Comparison of ENCODE assay signal across 10 mouse cellular contexts in genomic region chr3:104540480-104541138, GRCm38 (mm10). TPM values are rescaled to one million over a fixed set of nuclear protein-coding genes. Genes with fewer than 3 reads are reported as not detected.
A peak's percentile ranks its signal among the peaks of the same experiment; 100 is the strongest.
DNase-seq lines count a peak whose midpoint lies in the region; ATAC-seq and TF ChIP-seq lines count a peak whose summit lies in the region.
"Had no signal": no experiment of that assay in that cellular context is flagged by ENCODE, and none has a peak within 500 bp of the region (broad histone marks: within the 10 kb centered on the region; RNA-seq: fewer than 3 reads in every experiment).

No protein-coding gene starts in this region.

- 32% methylated on average over 9 of the region's 9 CpGs for WGBS in limb, embryonic 14.5 days
- WGBS in forebrain, embryonic 13.5 days: 69% methylated on average over 9 of the region's 9 CpGs

- TF ChIP-seq POLR2A in limb, embryonic 14.5 days (IDR thresholded peaks at IDR 0.05; ENCODE audit: borderline replicate concordance, extremely low read depth, insufficient read depth, insufficient read length): no peak

- peak overlapping the region; percentile 57 for H3K27ac ChIP-seq in gastrocnemius, adult 2 months
- H3K27ac ChIP-seq in limb, embryonic 14.5 days (replicated peaks; ENCODE audit: low read depth, low read length): peak overlapping the region; percentile 86; the same call in 1 of the 2 replicates
- H3K27ac ChIP-seq in forebrain, embryonic 13.5 days: no peak overlapping the region
- H3K27ac ChIP-seq: stomach, embryonic 15.5 days had no signal

- no peaks in the 10 kb centered on the region for H3K36me3 ChIP-seq in limb, embryonic 14.5 days (ENCODE audit: control insufficient read depth, insufficient read depth, low read length)
- no peaks in the 10 kb centered on the region for H3K36me3 ChIP-seq in forebrain, embryonic 13.5 days (ENCODE audit: poor library complexity, severe bottlenecking)
- H3K36me3 ChIP-seq: midbrain, embryonic 13.5 days; stomach, embryonic 15.5 days had no signal

- ATAC-seq in limb, embryonic 14.5 days (ENCODE audit: low FRiP score, low read depth): peak; percentile 42; the same call in 1 of the 2 replicates
- ATAC-seq in forebrain, embryonic 13.5 days: no peak

- peak overlapping the region; percentile 52 for H3K4me2 ChIP-seq in limb, embryonic 14.5 days (replicated peaks; ENCODE audit: low read depth, low read length, severe bottlenecking)
- no peak overlapping the region for H3K4me2 ChIP-seq in forebrain, embryonic 13.5 days

- intact Hi-C loops in gastrocnemius, adult 2 months (cut with DNase I): loop anchor here (2.0 kb wide), 2 partner anchors 134 to 142 kb away; no protein-coding TSS in a partner anchor

- H3K9ac ChIP-seq in limb, embryonic 14.5 days (ENCODE audit: low read depth, low read length, severe bottlenecking): no peak overlapping the region
- H3K9ac ChIP-seq in forebrain, embryonic 13.5 days: no peak overlapping the region
- H3K9ac ChIP-seq: stomach, embryonic 15.5 days had no signal

- TF ChIP-seq CTCF in gastrocnemius, adult 2 months (IDR thresholded peaks at IDR 0.05): no peak

- H3K9me3 ChIP-seq in limb, embryonic 14.5 days (ENCODE audit: control insufficient read depth, low read length): no peaks in the 10 kb centered on the region
- H3K9me3 ChIP-seq in forebrain, embryonic 13.5 days (replicated peaks): no peaks in the 10 kb centered on the region
- H3K9me3 ChIP-seq: midbrain, embryonic 13.5 days; stomach, embryonic 15.5 days had no signal

- DNase-seq in gastrocnemius, adult 2 months: no peak
- no peak for DNase-seq in gastrocnemius, postnatal 10 days
- DNase-seq in adipocyte (ENCODE audit: low spot score): peak; percentile 94
- DNase-seq in kidney, adult 18-20 months: peak; percentile 42
- DNase-seq in limb, embryonic 14.5 days (ENCODE audit: low spot score): no peak
- DNase-seq in MN1 (ENCODE audit: low spot score): no peak
- DNase-seq in heart, adult 18-20 months: no peak

- no peaks in the 10 kb centered on the region for H3K27me3 ChIP-seq in limb, embryonic 14.5 days (ENCODE audit: control insufficient read depth, insufficient read depth, low read length)
- no peaks in the 10 kb centered on the region for H3K27me3 ChIP-seq in forebrain, embryonic 13.5 days
- H3K27me3 ChIP-seq: midbrain, embryonic 13.5 days; stomach, embryonic 15.5 days had no signal

- peaks cover 16% of the 10 kb centered on the region for H3K4me1 ChIP-seq in limb, embryonic 14.5 days (ENCODE audit: control insufficient read depth, insufficient read depth, low read length)
- H3K4me1 ChIP-seq in forebrain, embryonic 13.5 days: peaks cover 13% of the 10 kb centered on the region

- H3K4me3 ChIP-seq in gastrocnemius, adult 2 months: no peak overlapping the region; the same call in 1 of the 2 replicates
- no peak overlapping the region for H3K4me3 ChIP-seq in limb, embryonic 14.5 days (replicated peaks; ENCODE audit: low read length)
- H3K4me3 ChIP-seq in forebrain, embryonic 13.5 days: no peak overlapping the region

RNA-seq across cellular contexts. Expression of gene Lrig2, which starts 28.9 kb away (rescaled TPM):
- total RNA-seq in gastrocnemius, adult 2 months (2021): 1 to 10 TPM; 5.4 to 5.8 TPM
- total RNA-seq in gastrocnemius, postnatal 10 days (2021): 10 to 100 TPM; 10.1 to 16.4 TPM
- polyA plus RNA-seq in limb, embryonic 14.5 days (2012; rRNA removed): 15.0 and 17.2 TPM in 2 replicates
- 20.2 and 28.6 TPM in 2 replicates for polyA plus RNA-seq in limb, embryonic 14.5 days (2014; fragmentation: Nextera tagmentation; extraction: Ambion mirVana)
- 23.1 and 24.4 TPM in 2 replicates for polyA plus RNA-seq in forebrain, embryonic 13.5 days (2015; fragmentation: Nextera tagmentation; extraction: Ambion mirVana)
- 1 to 10 TPM; 7.9 to 9.4 TPM for total RNA-seq in heart, adult 18-20 months (2021)

Comparison
In these comparisons a context has a peak if more than half of its experiments do, and no peak if none do; other contexts are left out.
1. DNase-seq: peak in adipocyte (single experiment) and kidney, adult 18-20 months (single experiment); none in gastrocnemius, adult 2 months (single experiment), gastrocnemius, postnatal 10 days (single experiment), limb, embryonic 14.5 days (single experiment), MN1 (single experiment) and heart, adult 18-20 months (0 of 2).